Mouse (Mus musculus): ENCODE data around the gene Ripply2.

Gene Ripply2

DNA sequence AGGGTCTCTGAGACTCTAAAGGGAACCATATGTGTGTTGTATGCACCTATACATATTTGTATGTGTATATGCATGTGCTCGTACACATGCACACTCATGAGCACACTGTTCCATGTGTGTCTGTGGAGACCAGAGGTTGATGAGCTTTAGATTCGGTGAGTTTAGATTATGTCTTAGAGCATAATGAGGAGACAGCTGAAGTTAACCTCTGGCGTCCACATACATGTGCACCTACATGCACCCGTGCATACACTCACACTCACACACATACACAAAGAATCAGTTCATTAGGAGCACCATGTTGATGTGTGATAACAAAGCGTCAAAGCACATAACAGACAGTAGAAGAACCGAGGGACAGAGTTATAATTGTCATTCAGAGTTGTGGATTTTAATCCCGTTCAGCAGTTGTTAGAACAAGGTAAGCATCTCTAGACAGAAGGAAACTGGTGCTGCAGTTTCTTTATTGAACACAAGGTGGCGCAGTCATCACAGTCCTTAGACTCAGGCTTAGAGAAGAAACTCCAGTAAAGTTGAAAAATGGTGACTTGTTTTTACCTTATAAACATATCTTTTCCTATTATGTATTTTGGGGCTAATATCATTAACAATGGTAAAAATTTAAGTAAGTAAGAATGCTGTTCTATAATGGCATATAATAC, 12.2 kb downstream of the Ripply2 start:
- DNase-seq (ENCODE audit: low spot score) = no peak

DNA sequence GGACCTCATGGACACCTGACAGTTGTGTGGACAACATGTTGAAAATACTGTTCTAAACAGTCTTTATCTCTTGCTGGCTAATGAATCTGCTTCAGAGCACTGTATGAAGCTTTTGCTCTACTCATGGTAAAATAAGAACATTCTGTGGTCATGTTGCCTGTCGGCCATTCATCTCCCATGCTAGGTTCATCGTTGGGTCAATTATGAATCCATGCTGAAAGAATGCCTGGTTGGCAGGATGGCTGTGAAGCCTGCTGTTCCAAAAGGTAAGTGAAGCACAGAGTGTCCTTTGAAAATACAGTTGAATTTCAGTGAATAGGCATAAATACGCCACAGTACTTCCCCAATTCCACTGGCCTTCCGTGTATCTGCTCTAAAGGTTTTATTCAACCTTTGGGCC, 16.9 kb downstream of the Ripply2 start:
- no peak for DNase-seq (ENCODE audit: low spot score)

DNA sequence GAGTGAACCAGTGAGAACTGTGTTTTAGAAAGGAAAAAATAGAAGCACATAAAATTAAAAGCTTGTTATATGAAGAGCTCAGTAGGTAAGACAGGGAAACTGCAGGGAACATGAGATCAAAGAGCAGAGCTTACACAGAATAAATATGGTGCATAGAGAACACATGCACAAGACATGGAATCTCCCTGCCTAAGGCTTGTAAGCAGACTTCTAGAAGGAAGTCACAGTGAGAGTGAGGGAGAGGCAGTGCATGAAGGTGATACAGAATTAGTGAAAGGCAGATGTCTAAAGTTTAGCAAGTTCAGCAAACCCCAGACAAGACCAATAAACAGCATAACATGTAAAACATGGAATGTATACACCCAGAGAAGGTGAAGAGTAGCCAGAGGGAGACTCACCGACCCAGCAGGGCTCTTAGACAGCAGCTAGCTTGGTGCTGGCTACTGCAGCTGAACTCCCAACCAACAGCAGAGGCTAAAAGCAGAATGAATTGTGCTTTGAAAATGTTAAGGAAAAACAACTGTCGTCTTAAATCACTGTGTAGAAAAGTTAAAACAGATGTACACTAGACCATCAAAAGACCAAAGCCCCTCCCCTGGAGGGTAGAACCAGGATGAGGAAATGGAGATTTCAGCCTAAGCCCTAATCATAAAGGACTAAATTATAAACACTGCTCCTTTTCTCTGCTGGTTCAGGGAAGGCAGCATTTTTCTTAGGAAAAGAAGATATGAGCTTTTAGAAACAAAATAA, 19.7 kb downstream of the Ripply2 start:
- no peak for DNase-seq (ENCODE audit: low spot score)

DNA sequence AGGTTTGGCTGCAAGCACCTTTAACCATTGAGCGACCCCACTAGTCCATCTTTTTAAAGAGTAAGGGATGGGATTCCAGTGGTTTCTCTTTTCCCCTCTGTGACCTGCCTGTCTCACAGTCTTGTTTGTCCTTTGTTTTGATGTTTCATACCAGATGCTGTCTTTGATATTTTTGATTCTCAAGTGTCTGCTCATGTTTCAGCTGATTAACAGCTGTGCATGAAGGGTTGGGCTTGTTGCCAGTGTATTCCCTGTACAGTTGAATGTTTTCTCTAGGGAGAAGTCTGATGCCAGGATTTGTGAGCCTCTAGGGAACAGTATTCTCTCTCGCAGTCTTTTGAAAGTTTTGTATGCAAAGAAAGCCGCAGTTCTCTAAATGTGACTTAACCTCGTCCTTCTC, 34.1 kb downstream of the Ripply2 start:
- DNase-seq (ENCODE audit: low spot score) = no peak

DNA sequence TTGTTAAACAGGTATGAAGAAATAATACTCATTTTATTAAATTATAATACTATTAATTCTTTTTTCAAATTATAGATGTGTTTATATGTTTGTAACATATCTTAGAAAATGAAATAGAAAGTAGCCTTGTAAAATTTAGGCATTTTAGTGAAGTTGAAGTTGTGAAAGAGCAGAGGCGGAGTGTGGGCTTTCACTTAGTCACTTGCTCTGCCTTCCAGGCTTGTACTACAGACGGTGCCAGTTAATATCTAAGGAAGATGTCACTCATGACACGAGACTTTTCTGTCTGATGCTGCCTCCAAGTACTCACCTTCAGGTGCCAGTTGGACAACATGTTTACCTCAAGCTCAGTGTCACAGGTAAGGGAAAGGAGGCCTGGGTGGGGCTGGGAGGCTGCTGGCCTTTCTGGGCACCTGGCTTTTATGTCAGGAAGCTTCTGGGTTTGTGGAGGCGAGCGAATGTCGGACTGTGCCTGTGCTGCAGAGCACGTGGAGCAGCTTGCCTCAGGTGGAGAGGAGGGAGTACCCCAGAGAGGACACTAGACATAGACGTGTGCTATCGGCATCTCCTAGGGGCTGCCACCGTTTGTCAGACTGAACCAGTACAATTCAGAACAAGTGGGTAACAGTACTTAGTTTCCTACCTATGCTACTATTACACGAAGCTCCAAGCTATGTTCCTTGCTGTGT, 40.4 kb downstream of the Ripply2 start:
- no peak for DNase-seq (ENCODE audit: low spot score)

DNA sequence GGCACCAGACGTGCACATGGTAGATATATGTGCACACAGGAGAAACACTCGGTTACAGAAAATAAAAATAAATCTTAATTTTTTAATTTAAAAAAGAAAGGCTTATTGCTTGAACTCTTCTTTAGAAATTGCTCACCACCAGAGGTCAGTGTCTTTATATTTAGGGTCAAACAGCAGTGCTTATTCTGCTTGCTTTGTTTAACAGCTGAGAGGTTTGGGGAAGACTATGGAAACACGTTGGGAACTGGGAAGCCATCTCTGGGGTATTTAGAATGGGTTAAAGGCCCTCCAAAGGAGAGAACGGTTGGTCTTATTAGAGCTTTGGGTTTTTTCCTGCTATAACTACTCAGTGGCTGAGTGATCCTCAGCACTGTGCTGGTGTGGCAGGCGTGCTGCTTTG, 47.0 kb downstream of the Ripply2 start:
- no peak for DNase-seq (ENCODE audit: low spot score)

DNA sequence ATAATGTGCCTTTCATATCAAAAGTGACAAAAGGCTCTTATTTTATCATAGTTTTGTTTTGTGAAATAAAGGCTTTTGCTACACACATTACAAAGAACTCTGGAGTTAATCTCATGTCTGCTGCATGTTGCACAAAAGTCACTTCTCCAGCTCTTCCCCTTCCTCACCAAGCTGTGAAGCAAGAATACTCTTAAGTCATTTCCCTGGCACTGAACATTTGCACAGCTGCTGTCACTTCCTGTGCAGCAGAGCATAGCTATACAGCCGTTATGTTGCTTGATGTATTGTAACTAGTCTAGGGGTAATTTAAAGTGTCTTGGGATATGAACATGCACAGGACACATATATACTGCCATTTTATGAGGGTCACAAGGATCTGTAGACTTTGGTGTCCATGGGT, 52.8 kb downstream of the Ripply2 start:
- no peak for DNase-seq (ENCODE audit: low spot score)
